Mouse (Mus musculus) hindbrain, embryonic 12.5 days (tissue): Measurements from ENCODE around the gene Rps18. TPM values are rescaled to one million over a fixed set of nuclear protein-coding genes. Genes with fewer than 3 reads are reported as not detected.
"Not testable (repeated sequence)": the region's sequence is repeated elsewhere in the genome, so short reads cannot be mapped to it uniquely, and the experiment has no call there.

Experiments
- ATAC-seq: fragments of 200-750 bp; cut with Nextera tagmentation; 2 replicates; pipeline ENCODE4 v1.8.0; 2017; ENCODE audit warnings: moderate TSS enrichment; ENCODE audit not compliant: low FRiP score
- H3K27ac ChIP-seq: fragments of 300-500 bp; sonication (generic); 2 replicates; pipeline ENCODE4 v1.5.1; 2016; ENCODE audit warnings: mild to moderate bottlenecking
- H3K27me3 ChIP-seq: fragments of 300-500 bp; sonication (generic); 2 replicates; pipeline ENCODE4 v1.6.1; 2016; ENCODE audit warnings: mild to moderate bottlenecking
- H3K36me3 ChIP-seq: fragments of 300-500 bp; sonication (generic); 2 replicates; pipeline ENCODE4 v1.6.1; 2016; ENCODE audit warnings: mild to moderate bottlenecking
- H3K4me1 ChIP-seq: fragments of 300-500 bp; sonication (generic); 2 replicates; pipeline ENCODE4 v1.6.1; 2016
- H3K4me2 ChIP-seq: fragments of 300-500 bp; sonication (generic); replicated peaks from 2 replicates; pipeline ENCODE4 v1.6.1; 2016; ENCODE audit warnings: mild to moderate bottlenecking
- H3K4me3 ChIP-seq: fragments of 300-500 bp; sonication (generic); 2 replicates; pipeline ENCODE4 v1.5.1; 2016; ENCODE audit warnings: mild to moderate bottlenecking
- H3K9ac ChIP-seq: fragments of 300-500 bp; sonication (generic); 2 replicates; pipeline ENCODE4 v1.6.1; 2016; ENCODE audit warnings: mild to moderate bottlenecking, moderate library complexity
- H3K9me3 ChIP-seq: fragments of 300-500 bp; sonication (generic); replicated peaks from 2 replicates; pipeline ENCODE4 v1.6.1; 2016; ENCODE audit warnings: mild to moderate bottlenecking
- WGBS: fragments of 180-500 bp; shearing (Covaris S2); methylation state at CpG from one replicate; pipeline ENCODE4 v1.1.7; 2016; 5-methylcytosine and 5-hydroxymethylcytosine counted together
- polyA plus RNA-seq: library from polyadenylated mRNA; unstranded; fragments of >200 nt; fragmentation: Nextera tagmentation; extraction: Ambion mirVana; gene quantifications from 2 replicates; pipeline ENCODE4 v1.2.1, GENCODE M21; 2016

Rps18 gene
- polyA plus RNA-seq: 834 and 931 TPM in 2 replicates

- peaks cover 54% of the 10 kb centered on the region for H3K36me3 ChIP-seq
Observed at GRCm38 (mm10) chr17:33955555-33956214, at the start of gene Rps18, which contains the start of gene Vps52. Gene Rps18 (minus strand): TSS chr17:33956001. Gene Vps52 (plus strand): TSS chr17:33955812.

GRCm38 (mm10) chr17:34003426-34003825, 47.6 kb upstream of the Rps18 start:
- no peak for ATAC-seq
- no peak overlapping the region for H3K9ac ChIP-seq
- H3K27ac ChIP-seq: no peak overlapping the region
- H3K4me3 ChIP-seq: no peak overlapping the region
- 4% methylated on average over 5 of the region's 5 CpGs for WGBS
- no peaks in the 10 kb centered on the region; the same call in 1 of the 2 replicates for H3K9me3 ChIP-seq
- peaks cover 38% of the 10 kb centered on the region for H3K27me3 ChIP-seq
- H3K4me2 ChIP-seq: no peak overlapping the region
- H3K36me3 ChIP-seq: no peaks in the 10 kb centered on the region
- H3K4me1 ChIP-seq: peaks cover 14% of the 10 kb centered on the region

More at GRCm38 (mm10) chr17:33955555-33956214, at the start of gene Rps18, which contains the start of gene Vps52:
- Histone ChIP-seq H3K4me1 (peaks cover 50% of the 10 kb centered on the region), H3K27ac (peak within 1 kb of the TSS; percentile 88), H3K4me2 (peak within 1 kb of the TSS; percentile 73), H3K27me3 (no peaks in the 10 kb centered on the region), H3K4me3 (peak within 1 kb of the TSS; percentile 94), H3K9ac (peak within 1 kb of the TSS; percentile 98), H3K9me3 (no peaks in the 10 kb centered on the region)
- under 1% methylated on average over 49 of the region's 50 CpGs for WGBS
- ATAC-seq: peak; percentile 88

- peaks cover 49% of the 10 kb centered on the region for H3K27me3 ChIP-seq
Observed at GRCm38 (mm10) chr17:34000796-34001195, 45.0 kb upstream of the Rps18 start.

GRCm38 (mm10) chr17:34000150-34000537, 44.3 kb upstream of the Rps18 start, which contains the start of gene H2-K1:
Gene H2-K1 (minus strand): TSS chr17:34000347.
- WGBS: under 1% methylated on average over 30 of the region's 30 CpGs
- H3K27me3 ChIP-seq: peaks cover 49% of the 10 kb centered on the region
- peak within 1 kb of the TSS; percentile 53 for H3K4me3 ChIP-seq
- H3K9ac ChIP-seq: peak within 1 kb of the TSS; percentile 59
- peak; percentile 81 for ATAC-seq
- H3K4me2 ChIP-seq: peak within 1 kb of the TSS; percentile 96
- H3K9me3 ChIP-seq: no peaks in the 10 kb centered on the region
- peaks cover 14% of the 10 kb centered on the region for H3K4me1 ChIP-seq
- no peaks in the 10 kb centered on the region for H3K36me3 ChIP-seq
- no peak within 1 kb of the TSS for H3K27ac ChIP-seq

More at GRCm38 (mm10) chr17:34000796-34001195, 45.0 kb upstream of the Rps18 start:
- H3K4me1 ChIP-seq: peaks cover 14% of the 10 kb centered on the region
- H3K27ac ChIP-seq, H3K9me3 ChIP-seq, H3K36me3 ChIP-seq, ATAC-seq, H3K4me2 ChIP-seq, H3K9ac ChIP-seq: not testable (repeated sequence)
- peak overlapping the region; percentile 53; the same call in 1 of the 2 replicates for H3K4me3 ChIP-seq
- 42% methylated on average over 2 of the region's 2 CpGs for WGBS

- Histone ChIP-seq H3K4me1 (peaks cover 14% of the 10 kb centered on the region), H3K9me3 (no peaks in the 10 kb centered on the region), H3K9ac (peak overlapping the region; percentile 59), H3K27me3 (peaks cover 49% of the 10 kb centered on the region), H3K4me2 (peak overlapping the region; percentile 96), H3K4me3 (peak overlapping the region; percentile 53), H3K27ac (no peak overlapping the region), H3K36me3 (no peaks in the 10 kb centered on the region)
- peak; percentile 46 for ATAC-seq
- 4% methylated on average over 87 of the region's 87 CpGs for WGBS
Observed at GRCm38 (mm10) chr17:33999341-34000149, 43.7 kb upstream of the Rps18 start.

- peaks cover 49% of the 10 kb centered on the region for H3K27me3 ChIP-seq
- 59% methylated on average over 5 of the region's 5 CpGs for WGBS
Observed at GRCm38 (mm10) chr17:33998697-33999096, 42.9 kb upstream of the Rps18 start.

GRCm38 (mm10) chr17:33997025-33997424, 41.2 kb upstream of the Rps18 start:
- peaks cover 44% of the 10 kb centered on the region for H3K27me3 ChIP-seq
- ATAC-seq: not testable (repeated sequence)

More at GRCm38 (mm10) chr17:33998697-33999096, 42.9 kb upstream of the Rps18 start:
- H3K27ac ChIP-seq, H3K9me3 ChIP-seq, H3K4me2 ChIP-seq, H3K36me3 ChIP-seq, H3K9ac ChIP-seq, H3K4me3 ChIP-seq, ATAC-seq: not testable (repeated sequence)
- peaks cover 14% of the 10 kb centered on the region for H3K4me1 ChIP-seq

GRCm38 (mm10) chr17:33995651-33996050, 39.9 kb upstream of the Rps18 start:
- H3K4me2 ChIP-seq: no peak overlapping the region
- H3K36me3 ChIP-seq: no peaks in the 10 kb centered on the region
- ATAC-seq: no peak
- no peaks in the 10 kb centered on the region for H3K9me3 ChIP-seq
- H3K27ac ChIP-seq: no peak overlapping the region
- H3K27me3 ChIP-seq: peaks cover 30% of the 10 kb centered on the region
- no peak overlapping the region for H3K9ac ChIP-seq
- peaks cover 14% of the 10 kb centered on the region for H3K4me1 ChIP-seq
- 68% methylated on average over 3 of the region's 3 CpGs for WGBS
- no peak overlapping the region for H3K4me3 ChIP-seq

More at GRCm38 (mm10) chr17:33997025-33997424, 41.2 kb upstream of the Rps18 start:
- H3K4me2 ChIP-seq, H3K9me3 ChIP-seq, H3K27ac ChIP-seq, H3K36me3 ChIP-seq, H3K9ac ChIP-seq, H3K4me3 ChIP-seq: not testable (repeated sequence)
- WGBS: 86% methylated on average over 2 of the region's 2 CpGs
- H3K4me1 ChIP-seq: peaks cover 14% of the 10 kb centered on the region

- Histone ChIP-seq H3K9ac (no peak overlapping the region), H3K27me3 (peaks cover 23% of the 10 kb centered on the region), H3K4me3 (no peak overlapping the region), H3K4me1 (peaks cover 8% of the 10 kb centered on the region), H3K4me2 (no peak overlapping the region), H3K9me3 (no peaks in the 10 kb centered on the region), H3K36me3 (no peaks in the 10 kb centered on the region), H3K27ac (no peak overlapping the region)
- 92% methylated on average over 8 of the region's 8 CpGs for WGBS
- no peak for ATAC-seq
Observed at GRCm38 (mm10) chr17:33994959-33995358, 39.2 kb upstream of the Rps18 start.

GRCm38 (mm10) chr17:33991788-33992664, 36.2 kb upstream of the Rps18 start:
- Histone ChIP-seq H3K36me3 (no peaks in the 10 kb centered on the region), H3K4me3 (no peak overlapping the region), H3K9ac (no peak overlapping the region), H3K4me2 (no peak overlapping the region), H3K9me3 (no peaks in the 10 kb centered on the region), H3K27me3 (peaks cover 9% of the 10 kb centered on the region), H3K27ac (no peak overlapping the region), H3K4me1 (no peaks in the 10 kb centered on the region)
- WGBS: 31% methylated on average over 10 of the region's 10 CpGs
- no peak; the same call in 1 of the 2 replicates for ATAC-seq

GRCm38 (mm10) chr17:33982136-33982535, 26.3 kb upstream of the Rps18 start:
- ATAC-seq, H3K9me3 ChIP-seq, H3K36me3 ChIP-seq, H3K9ac ChIP-seq, H3K27ac ChIP-seq: not testable (repeated sequence)
- H3K4me1 ChIP-seq: peaks cover 13% of the 10 kb centered on the region
- peak overlapping the region; percentile 50; the same call in 1 of the 2 replicates for H3K4me3 ChIP-seq
- H3K27me3 ChIP-seq: peaks cover 38% of the 10 kb centered on the region
- WGBS: 10% methylated on average over 8 of the region's 8 CpGs
- H3K4me2 ChIP-seq: peak overlapping the region; percentile 66
